Mouse (Mus musculus) mouse embryonic stem cell (cell line): ENCODE data around the gene Olfr1446.

ENCODE experiments used
- in situ Hi-C, 2 experiments: fragments of 300-500 bp; cut with MboI; formaldehyde crosslinking; loops; 1 replicate in 1 of 2; 3 replicates in 1 of 2; pipeline ENCODE4 v1.14.3; 2019 to 2020; ENCODE audit warnings: low sequenced_read_pairs in 2 of 2, low pct_unique_long_range_greater_than_20kb in 1 of 2, mixed read lengths in 1 of 2; ENCODE audit not compliant: unreplicated experiment in 1 of 2

The Olfr1446 gene

GRCm38 (mm10) chr19:12893424-12893823 lies at the start of gene Olfr1446:
Olfr1446 (minus strand) TSS chr19:12893524.
- in situ Hi-C loops, result no loop called here

- in situ Hi-C loops, result no loop called here
Measured at GRCm38 (mm10) chr19:12930540-12930939, 37.2 kb upstream of the Olfr1446 start, which contains the start of gene Olfr1449. Olfr1449 (plus strand) TSS chr19:12930840.

- in situ Hi-C loops, result no loop called here
Measured at GRCm38 (mm10) chr19:12924319-12924718, 31.0 kb upstream of the Olfr1446 start, which contains the start of gene Olfr1448. Olfr1448 (minus strand) TSS chr19:12924419.

DNA sequence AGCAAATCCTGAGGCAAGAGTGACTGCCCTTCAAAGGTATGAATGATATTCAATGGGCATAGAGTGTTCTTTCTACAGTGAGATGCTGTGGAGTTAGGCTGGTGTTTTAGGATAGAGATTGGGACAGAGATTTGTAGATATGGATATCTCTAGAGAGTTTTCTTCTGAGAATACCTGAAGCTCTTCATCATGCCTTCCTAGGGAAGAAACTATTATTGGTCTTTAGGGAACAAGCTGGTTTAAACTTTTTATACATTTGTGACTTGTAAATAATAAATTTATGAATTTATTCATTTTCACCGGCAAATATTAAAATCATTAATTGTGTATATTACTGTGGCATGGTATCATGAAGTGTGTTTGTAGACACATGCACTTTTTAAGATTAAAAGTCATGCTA lies 10.3 kb upstream of the Olfr1446 start, which contains the start of gene Olfr1447:
Gene Olfr1447, minus strand, starts transcription at position 101 of the 400 bp plus-strand sequence.
- in situ Hi-C loops, result no loop called here

DNA sequence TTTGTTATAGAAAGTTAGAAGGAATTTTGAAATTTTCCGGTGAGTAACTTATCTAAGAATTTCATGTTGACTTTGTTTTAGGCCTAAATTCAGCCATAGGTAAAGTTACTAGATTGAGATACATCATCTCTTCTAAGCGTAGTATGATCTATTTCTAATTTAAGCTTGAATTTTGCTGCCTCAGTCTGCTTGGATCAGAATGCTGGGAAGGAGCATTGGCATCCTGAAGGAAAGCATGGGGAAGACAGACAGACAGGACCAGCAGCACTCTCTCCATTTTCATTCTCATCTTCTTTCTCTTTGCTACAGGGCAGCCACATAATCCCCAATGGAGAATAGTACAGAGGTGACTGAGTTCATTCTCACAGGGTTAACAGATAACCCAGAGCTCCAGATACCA lies 9.8 kb downstream of the Olfr1446 start, which contains the start of gene Olfr1445:
Gene Olfr1445, plus strand, starts transcription at position 301 of the 400 bp plus-strand sequence.
- in situ Hi-C loops, result no loop called here

DNA sequence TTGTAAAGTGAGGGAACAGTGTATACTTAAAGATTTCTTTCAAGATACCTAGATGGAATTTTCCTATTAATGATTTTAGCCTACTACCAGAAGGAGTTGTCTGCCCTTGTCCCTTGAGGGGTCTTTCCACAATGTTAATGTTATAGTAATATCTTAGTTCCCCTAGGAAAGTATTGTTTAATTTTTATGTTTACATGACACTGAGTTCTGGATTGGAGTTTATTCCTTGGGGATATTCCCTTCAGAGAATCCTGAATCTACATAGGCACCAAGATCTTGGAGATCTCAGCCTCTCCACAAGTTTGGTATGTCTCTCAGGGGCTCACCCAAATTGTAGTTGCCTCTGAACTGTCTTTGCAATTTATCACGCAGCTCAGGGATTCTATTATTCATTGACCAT lies 36.3 kb downstream of the Olfr1446 start, which contains the start of gene Olfr1444:
Gene Olfr1444, plus strand, starts transcription at position 301 of the 400 bp plus-strand sequence.
- in situ Hi-C loops, result no loop called here

- in situ Hi-C loops, result no loop called here
Measured at GRCm38 (mm10) chr19:12846382-12846781, 46.9 kb downstream of the Olfr1446 start, which contains the start of gene Gm5244. Gm5244 (plus strand) TSS chr19:12846682.

DNA sequence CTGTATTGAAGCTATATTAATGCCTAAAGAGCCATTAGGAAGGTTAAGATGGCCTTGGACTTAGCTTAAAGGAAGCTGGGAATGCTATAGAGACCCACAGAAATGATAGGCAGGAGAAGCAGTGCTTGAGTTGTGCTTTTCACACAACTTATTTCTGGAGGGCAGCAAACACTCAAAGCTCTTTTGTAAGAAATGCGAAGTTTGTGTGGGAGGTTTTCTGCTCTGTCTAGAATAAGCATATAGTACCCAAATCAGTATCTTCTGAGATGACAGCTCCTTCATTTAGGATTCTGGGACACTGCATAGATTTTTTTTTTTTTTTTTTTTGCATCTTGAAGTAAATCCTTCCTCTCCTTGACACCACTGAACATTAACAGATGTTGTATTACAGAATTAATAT lies 54.8 kb downstream of the Olfr1446 start:
- in situ Hi-C loops, result no loop called here
